Comparison of ENCODE assay signal across 7 mouse cellular contexts in genomic region chr7:19491731-19492130, GRCm38 (mm10). TPM values are rescaled to one million over a fixed set of nuclear protein-coding genes. Genes with fewer than 3 reads are reported as not detected.
A peak's percentile ranks its signal among the peaks of the same experiment; 100 is the strongest.
DNase-seq lines count a peak whose midpoint lies in the region; ATAC-seq lines count a peak whose summit lies in the region.

No protein-coding gene starts in this region.

- peak; percentile 62 for ATAC-seq in megakaryocyte progenitor cell, adult 5-6 weeks (replicated peaks; ENCODE audit: poor library complexity)
- no peak for ATAC-seq in erythroblast, adult 5-6 weeks (replicated peaks; ENCODE audit: low FRiP score, poor library complexity, severe bottlenecking)

- peak overlapping the region; percentile 59; the same call in 1 of the 2 replicates for H3K27ac ChIP-seq in embryonic facial prominence, embryonic 10.5 days (replicated peaks)
- peak overlapping the region; percentile 72 for H3K27ac ChIP-seq in limb, embryonic 10.5 days

- H3K27me3 ChIP-seq in embryonic facial prominence, embryonic 10.5 days (replicated peaks; ENCODE audit: low read depth, poor library complexity, severe bottlenecking): peaks cover 72% of the 10 kb centered on the region
- peaks cover 64% of the 10 kb centered on the region for H3K27me3 ChIP-seq in limb, embryonic 10.5 days (ENCODE audit: low read depth, poor library complexity, severe bottlenecking)

- H3K9me3 ChIP-seq in embryonic facial prominence, embryonic 10.5 days: no peaks in the 10 kb centered on the region
- H3K9me3 ChIP-seq in limb, embryonic 10.5 days (replicated peaks): no peaks in the 10 kb centered on the region

- H3K4me3 ChIP-seq in embryonic facial prominence, embryonic 10.5 days: peak overlapping the region; percentile 49
- H3K4me3 ChIP-seq in limb, embryonic 10.5 days: peak overlapping the region; percentile 46

- peak; percentile 64 for DNase-seq in adrenal gland, adult 8-10 months
- peak; percentile 64 for DNase-seq in embryonic facial prominence, embryonic 10.5 days (ENCODE audit: low spot score)
- peak; percentile 71 for DNase-seq in heart, postnatal 4 days
- peak; percentile 69 for DNase-seq in limb, embryonic 10.5 days (ENCODE audit: low spot score)
- no peak for DNase-seq in urinary bladder, adult 2 months (ENCODE audit: low spot score)

- peaks cover 21% of the 10 kb centered on the region for H3K4me1 ChIP-seq in embryonic facial prominence, embryonic 10.5 days
- peaks cover 27% of the 10 kb centered on the region for H3K4me1 ChIP-seq in limb, embryonic 10.5 days

- WGBS in embryonic facial prominence, embryonic 10.5 days: 3% methylated on average over 26 of the region's 26 CpGs
- 3% methylated on average over 26 of the region's 26 CpGs for WGBS in limb, embryonic 10.5 days

- no peaks in the 10 kb centered on the region for H3K36me3 ChIP-seq in embryonic facial prominence, embryonic 10.5 days (replicated peaks)
- no peaks in the 10 kb centered on the region for H3K36me3 ChIP-seq in limb, embryonic 10.5 days

RNA-seq across cellular contexts. Expression of gene Bloc1s3, which starts 16.4 kb away (rescaled TPM):
- total RNA-seq in adrenal gland, adult 8-10 months (2022): 10 to 100 TPM; 12.7 to 15.4 (median 13.6) TPM
- 1.9 TPM in 2 replicates for polyA plus RNA-seq in embryonic facial prominence, embryonic 10.5 days (2016; fragmentation: Nextera tagmentation; extraction: Ambion mirVana)
- 1 to 10 TPM; 2.0 to 2.5 TPM for total RNA-seq in heart, postnatal 4 days (2021)
- 2.3 and 2.4 TPM in 2 replicates for polyA plus RNA-seq in limb, embryonic 10.5 days (2016; fragmentation: Nextera tagmentation; extraction: Ambion mirVana)
- total RNA-seq in megakaryocyte progenitor cell, adult 5-6 weeks (2015): 2.9 and 3.3 TPM in 2 replicates
- total RNA-seq in megakaryocyte progenitor cell, adult 5-6 weeks (2017): 1.3 and 1.5 TPM in 2 replicates
- 3.5 and 4.2 TPM in 2 replicates for total RNA-seq in erythroblast, adult 5-6 weeks (2015; ENCODE audit: low replicate concordance)
- total RNA-seq in erythroblast, adult 5-6 weeks (2017; ENCODE audit: low replicate concordance): 0.84 and 1.5 TPM in 2 replicates
- polyA plus RNA-seq in urinary bladder, adult 2 months (2012; rRNA removed): 6.6 and 7.4 TPM in 2 replicates

RNA-seq across cellular contexts. Expression of gene Trappc6a, which starts 16.5 kb away (rescaled TPM):
- total RNA-seq in adrenal gland, adult 8-10 months (2022): 100 to 1,000 TPM in 1 of 4 experiments, 10 to 100 TPM in 3; 77.7 to 107 (median 90.3) TPM
- 72.6 and 73.9 TPM in 2 replicates for polyA plus RNA-seq in embryonic facial prominence, embryonic 10.5 days (2016; fragmentation: Nextera tagmentation; extraction: Ambion mirVana)
- total RNA-seq in heart, postnatal 4 days (2021): 10 to 100 TPM; 45.8 to 46.8 TPM
- 74.0 and 90.5 TPM in 2 replicates for polyA plus RNA-seq in limb, embryonic 10.5 days (2016; fragmentation: Nextera tagmentation; extraction: Ambion mirVana)
- 55.2 and 58.3 TPM in 2 replicates for total RNA-seq in megakaryocyte progenitor cell, adult 5-6 weeks (2015)
- 26.1 and 39.5 TPM in 2 replicates for total RNA-seq in megakaryocyte progenitor cell, adult 5-6 weeks (2017)
- total RNA-seq in erythroblast, adult 5-6 weeks (2015; ENCODE audit: low replicate concordance): 17.9 and 18.8 TPM in 2 replicates
- 2.7 and 7.8 TPM in 2 replicates for total RNA-seq in erythroblast, adult 5-6 weeks (2017; ENCODE audit: low replicate concordance)
- 58.7 and 77.3 TPM in 2 replicates for polyA plus RNA-seq in urinary bladder, adult 2 months (2012; rRNA removed)

RNA-seq across cellular contexts. Expression of gene Nkpd1, which starts 25.9 kb away (rescaled TPM):
- total RNA-seq in adrenal gland, adult 8-10 months (2022): under 1 TPM in 2 of 4 experiments, not detected in 2; 0.13 to 0.31 TPM
- 0.17 and 0.19 TPM in 2 replicates for polyA plus RNA-seq in embryonic facial prominence, embryonic 10.5 days (2016; fragmentation: Nextera tagmentation; extraction: Ambion mirVana)
- total RNA-seq in heart, postnatal 4 days (2021): not detected
- polyA plus RNA-seq in limb, embryonic 10.5 days (2016; fragmentation: Nextera tagmentation; extraction: Ambion mirVana): 0.10 and 0.11 TPM in 2 replicates
- not detected in 2 replicates for total RNA-seq in megakaryocyte progenitor cell, adult 5-6 weeks (2015)
- total RNA-seq in megakaryocyte progenitor cell, adult 5-6 weeks (2017): 0.17 and 0.34 TPM in 2 replicates
- not detected in 2 replicates for total RNA-seq in erythroblast, adult 5-6 weeks (2015; ENCODE audit: low replicate concordance)
- total RNA-seq in erythroblast, adult 5-6 weeks (2017; ENCODE audit: low replicate concordance): not detected in 2 replicates
- polyA plus RNA-seq in urinary bladder, adult 2 months (2012; rRNA removed): 1.5 and 1.6 TPM in 2 replicates

RNA-seq across cellular contexts. Expression of gene Exoc3l2, which starts 28.6 kb away (rescaled TPM):
- 10 to 100 TPM; 31.9 to 69.2 (median 51.8) TPM for total RNA-seq in adrenal gland, adult 8-10 months (2022)
- 1.2 and 1.3 TPM in 2 replicates for polyA plus RNA-seq in embryonic facial prominence, embryonic 10.5 days (2016; fragmentation: Nextera tagmentation; extraction: Ambion mirVana)
- total RNA-seq in heart, postnatal 4 days (2021): 1 to 10 TPM in 1 of 2 experiments, under 1 TPM in 1; 0.93 to 1.1 TPM
- polyA plus RNA-seq in limb, embryonic 10.5 days (2016; fragmentation: Nextera tagmentation; extraction: Ambion mirVana): 1.2 and 1.7 TPM in 2 replicates
- total RNA-seq in megakaryocyte progenitor cell, adult 5-6 weeks (2015): 0.54 and 0.57 TPM in 2 replicates
- total RNA-seq in megakaryocyte progenitor cell, adult 5-6 weeks (2017): 0.62 and 1.3 TPM in 2 replicates
- not detected in 2 replicates for total RNA-seq in erythroblast, adult 5-6 weeks (2015; ENCODE audit: low replicate concordance)
- total RNA-seq in erythroblast, adult 5-6 weeks (2017; ENCODE audit: low replicate concordance): not detected in 2 replicates
- 8.4 and 10.2 TPM in 2 replicates for polyA plus RNA-seq in urinary bladder, adult 2 months (2012; rRNA removed)

RNA-seq across cellular contexts. Expression of gene Mark4, which starts 33.1 kb away (rescaled TPM):
- total RNA-seq in adrenal gland, adult 8-10 months (2022): 10 to 100 TPM; 44.4 to 53.9 (median 47.6) TPM
- 7.1 and 8.0 TPM in 2 replicates for polyA plus RNA-seq in embryonic facial prominence, embryonic 10.5 days (2016; fragmentation: Nextera tagmentation; extraction: Ambion mirVana)
- 10 to 100 TPM; 28.8 to 30.3 TPM for total RNA-seq in heart, postnatal 4 days (2021)
- polyA plus RNA-seq in limb, embryonic 10.5 days (2016; fragmentation: Nextera tagmentation; extraction: Ambion mirVana): 7.6 and 8.0 TPM in 2 replicates
- total RNA-seq in megakaryocyte progenitor cell, adult 5-6 weeks (2015): 10.3 and 11.0 TPM in 2 replicates
- total RNA-seq in megakaryocyte progenitor cell, adult 5-6 weeks (2017): 4.8 and 6.9 TPM in 2 replicates
- 1.9 and 5.2 TPM in 2 replicates for total RNA-seq in erythroblast, adult 5-6 weeks (2015; ENCODE audit: low replicate concordance)
- 1.7 and 2.8 TPM in 2 replicates for total RNA-seq in erythroblast, adult 5-6 weeks (2017; ENCODE audit: low replicate concordance)
- polyA plus RNA-seq in urinary bladder, adult 2 months (2012; rRNA removed): 13.3 and 19.4 TPM in 2 replicates
